Mouse (Mus musculus) midbrain, embryonic 13.5 days (tissue): ENCODE data around the gene Stk10. TPM values are rescaled to one million over a fixed set of nuclear protein-coding genes. Genes with fewer than 3 reads are reported as not detected.

Experiments used
- ATAC-seq: fragments of 200-750 bp; cut with Nextera tagmentation; 2 replicates; pipeline ENCODE4 v1.8.0; 2017; ENCODE audit warnings: mild to moderate bottlenecking, moderate TSS enrichment, moderate library complexity
- H3K27ac ChIP-seq: fragments of 300-500 bp; sonication (generic); 2 replicates; pipeline ENCODE4 v1.5.1; 2015; ENCODE audit warnings: inconsistent platforms, mild to moderate bottlenecking, moderate library complexity
- H3K27me3 ChIP-seq: fragments of 300-500 bp; sonication (generic); 2 replicates; pipeline ENCODE4 v1.6.1; 2015; ENCODE audit warnings: mild to moderate bottlenecking, inconsistent platforms
- H3K36me3 ChIP-seq: fragments of 300-500 bp; sonication (generic); 2 replicates; pipeline ENCODE4 v1.6.1; 2015; ENCODE audit warnings: mild to moderate bottlenecking, inconsistent platforms
- H3K4me1 ChIP-seq: fragments of 300-500 bp; sonication (generic); replicated peaks from 2 replicates; pipeline ENCODE4 v1.6.1; 2015; ENCODE audit warnings: inconsistent platforms
- H3K4me2 ChIP-seq: fragments of 300-500 bp; sonication (generic); replicated peaks from 2 replicates; pipeline ENCODE4 v1.6.1; 2015; ENCODE audit warnings: moderate library complexity, mild to moderate bottlenecking, inconsistent platforms
- H3K4me3 ChIP-seq: fragments of 300-500 bp; sonication (generic); replicated peaks from 2 replicates; pipeline ENCODE4 v1.5.1; 2015; ENCODE audit warnings: mild to moderate bottlenecking, inconsistent platforms
- H3K9ac ChIP-seq: fragments of 300-500 bp; sonication (generic); replicated peaks from 2 replicates; pipeline ENCODE4 v1.6.1; 2015; ENCODE audit warnings: mild to moderate bottlenecking, inconsistent platforms
- H3K9me3 ChIP-seq: fragments of 300-500 bp; sonication (generic); 2 replicates; pipeline ENCODE4 v1.6.1; 2016; ENCODE audit warnings: mild to moderate bottlenecking, inconsistent platforms
- WGBS: fragments of 180-500 bp; shearing (Covaris S2); methylation state at CpG from one replicate; pipeline ENCODE4 v1.1.7; 2015; 5-methylcytosine and 5-hydroxymethylcytosine counted together
- polyA plus RNA-seq: library from polyadenylated mRNA; unstranded; fragments of >200 nt; fragmentation: Nextera tagmentation; extraction: Ambion mirVana; gene quantifications from 2 replicates; pipeline ENCODE4 v1.2.1, GENCODE M21; 2015

The Stk10 gene
- polyA plus RNA-seq, 1 experiment from 2014 or later, result 2.3 TPM

- H3K27ac ChIP-seq, result no peak overlapping the region
- H3K9ac ChIP-seq, result no peak overlapping the region
- ATAC-seq, result no peak
- H3K27me3 ChIP-seq, result no peaks in the 10 kb centered on the region
- no peaks in the 10 kb centered on the region for H3K36me3 ChIP-seq
- peaks cover 17% of the 10 kb centered on the region; the same call in 1 of the 2 replicates for H3K4me1 ChIP-seq
- WGBS, result 94% methylated on average over 6 of the region's 6 CpGs
- H3K4me2 ChIP-seq, result no peak overlapping the region
- H3K4me3 ChIP-seq, result no peak overlapping the region
- H3K9me3 ChIP-seq, result peaks cover 2% of the 10 kb centered on the region; the same call in 1 of the 2 replicates
These were observed 33.1 kb downstream of the Stk10 start for GRCm38 (mm10) chr11:32566184-32566583.

GRCm38 (mm10) chr11:32567000-32567855 is 34.1 kb downstream of the Stk10 start:
- H3K4me1 ChIP-seq, result peaks cover 9% of the 10 kb centered on the region; the same call in 1 of the 2 replicates
- no peaks in the 10 kb centered on the region for H3K36me3 ChIP-seq
- ATAC-seq, result no peak
- H3K4me3 ChIP-seq, result no peak overlapping the region
- peaks cover 2% of the 10 kb centered on the region; the same call in 1 of the 2 replicates for H3K9me3 ChIP-seq
- WGBS, result 81% methylated on average over 10 of the region's 10 CpGs
- H3K4me2 ChIP-seq, result no peak overlapping the region
- no peak overlapping the region for H3K27ac ChIP-seq
- H3K9ac ChIP-seq, result no peak overlapping the region
- no peaks in the 10 kb centered on the region for H3K27me3 ChIP-seq

GRCm38 (mm10) chr11:32568060-32568459 is 35.0 kb downstream of the Stk10 start:
- ATAC-seq, result no peak
- Histone ChIP-seq H3K9ac (no peak overlapping the region), H3K4me2 (no peak overlapping the region), H3K4me3 (no peak overlapping the region), H3K36me3 (no peaks in the 10 kb centered on the region), H3K27ac (no peak overlapping the region), H3K27me3 (no peaks in the 10 kb centered on the region), H3K9me3 (peaks cover 2% of the 10 kb centered on the region; the same call in 1 of the 2 replicates), H3K4me1 (peaks cover 9% of the 10 kb centered on the region; the same call in 1 of the 2 replicates)
- 93% methylated on average over 7 of the region's 7 CpGs for WGBS

GRCm38 (mm10) chr11:32568637-32569293 is 35.7 kb downstream of the Stk10 start:
- WGBS, result 89% methylated on average over 15 of the region's 15 CpGs
- Histone ChIP-seq H3K27me3 (no peaks in the 10 kb centered on the region), H3K4me2 (no peak overlapping the region), H3K36me3 (no peaks in the 10 kb centered on the region), H3K27ac (no peak overlapping the region), H3K9me3 (peaks cover 2% of the 10 kb centered on the region; the same call in 1 of the 2 replicates), H3K9ac (no peak overlapping the region), H3K4me1 (peaks cover 9% of the 10 kb centered on the region; the same call in 1 of the 2 replicates), H3K4me3 (no peak overlapping the region)
- no peak for ATAC-seq

- Histone ChIP-seq H3K27me3 (no peaks in the 10 kb centered on the region), H3K4me2 (no peak overlapping the region), H3K27ac (no peak overlapping the region), H3K9me3 (peaks cover 2% of the 10 kb centered on the region; the same call in 1 of the 2 replicates), H3K9ac (no peak overlapping the region), H3K4me1 (0 out of 2 replicates have a peak, but pooled peaks cover 9% of the 10 kb centered on the region), H3K36me3 (no peaks in the 10 kb centered on the region), H3K4me3 (no peak overlapping the region)
- WGBS, result 82% methylated on average over 6 of the region's 6 CpGs
- ATAC-seq, result no peak
These were observed 38.0 kb downstream of the Stk10 start for GRCm38 (mm10) chr11:32571103-32571502.

- Histone ChIP-seq H3K4me3 (no peak overlapping the region), H3K27me3 (no peaks in the 10 kb centered on the region), H3K9me3 (peaks cover 2% of the 10 kb centered on the region; the same call in 1 of the 2 replicates), H3K9ac (no peak overlapping the region), H3K36me3 (no peaks in the 10 kb centered on the region), H3K4me1 (no peaks in the 10 kb centered on the region), H3K4me2 (no peak overlapping the region), H3K27ac (no peak overlapping the region)
- no peak for ATAC-seq
- WGBS, result 85% methylated on average over 2 of the region's 2 CpGs
These were observed 40.6 kb downstream of the Stk10 start for GRCm38 (mm10) chr11:32573669-32574068.

- H3K27ac ChIP-seq, result peak overlapping the region; percentile 35
- ATAC-seq, result no peak
- no peaks in the 10 kb centered on the region for H3K27me3 ChIP-seq
- H3K4me3 ChIP-seq, result no peak overlapping the region
- H3K36me3 ChIP-seq, result no peaks in the 10 kb centered on the region
- 80% methylated on average over 6 of the region's 6 CpGs for WGBS
- H3K9me3 ChIP-seq, result no peaks in the 10 kb centered on the region
- no peak overlapping the region for H3K4me2 ChIP-seq
- no peak overlapping the region for H3K9ac ChIP-seq
- H3K4me1 ChIP-seq, result peaks cover 8% of the 10 kb centered on the region; the same call in 1 of the 2 replicates
These were observed 43.1 kb downstream of the Stk10 start for GRCm38 (mm10) chr11:32575964-32576759.

GRCm38 (mm10) chr11:32576760-32577050 is 43.6 kb downstream of the Stk10 start:
- no peaks in the 10 kb centered on the region for H3K9me3 ChIP-seq
- no peak overlapping the region for H3K4me2 ChIP-seq
- no peak overlapping the region for H3K4me3 ChIP-seq
- H3K27ac ChIP-seq, result peak overlapping the region; percentile 35
- no peak for ATAC-seq
- H3K4me1 ChIP-seq, result peaks cover 9% of the 10 kb centered on the region; the same call in 1 of the 2 replicates
- H3K27me3 ChIP-seq, result no peaks in the 10 kb centered on the region
- WGBS, result 72% methylated on average over 5 of the region's 5 CpGs
- no peak overlapping the region for H3K9ac ChIP-seq
- no peaks in the 10 kb centered on the region for H3K36me3 ChIP-seq

GRCm38 (mm10) chr11:32580305-32580947 is 47.3 kb downstream of the Stk10 start:
- ATAC-seq, result peak; percentile 81
- 76% methylated on average over 16 of the region's 16 CpGs for WGBS

GRCm38 (mm10) chr11:32581031-32581430 is 47.9 kb downstream of the Stk10 start:
- H3K27ac ChIP-seq, result no peak overlapping the region
- H3K9me3 ChIP-seq, result no peaks in the 10 kb centered on the region
- H3K27me3 ChIP-seq, result no peaks in the 10 kb centered on the region
- H3K9ac ChIP-seq, result no peak overlapping the region
- no peaks in the 10 kb centered on the region for H3K36me3 ChIP-seq
- H3K4me2 ChIP-seq, result no peak overlapping the region
- no peak overlapping the region for H3K4me3 ChIP-seq
- WGBS, result 52% methylated on average over 2 of the region's 2 CpGs
- H3K4me1 ChIP-seq, result peaks cover 9% of the 10 kb centered on the region; the same call in 1 of the 2 replicates
- no peak for ATAC-seq

More at GRCm38 (mm10) chr11:32580305-32580947, 47.3 kb downstream of the Stk10 start:
- Histone ChIP-seq H3K9ac (no peak overlapping the region), H3K4me2 (no peak overlapping the region), H3K4me3 (no peak overlapping the region), H3K27me3 (no peaks in the 10 kb centered on the region), H3K36me3 (no peaks in the 10 kb centered on the region), H3K9me3 (no peaks in the 10 kb centered on the region), H3K27ac (no peak overlapping the region), H3K4me1 (peaks cover 9% of the 10 kb centered on the region; the same call in 1 of the 2 replicates)

GRCm38 (mm10) chr11:32582813-32583212 is 49.7 kb downstream of the Stk10 start:
- peaks cover 9% of the 10 kb centered on the region; the same call in 1 of the 2 replicates for H3K4me1 ChIP-seq
- H3K4me2 ChIP-seq, result no peak overlapping the region
- no peak overlapping the region for H3K9ac ChIP-seq
- WGBS, result 70% methylated on average over 5 of the region's 5 CpGs
- no peak for ATAC-seq
- H3K27me3 ChIP-seq, result no peaks in the 10 kb centered on the region
- no peak overlapping the region for H3K4me3 ChIP-seq
- no peaks in the 10 kb centered on the region for H3K36me3 ChIP-seq
- no peaks in the 10 kb centered on the region for H3K9me3 ChIP-seq
- H3K27ac ChIP-seq, result no peak overlapping the region
